In the genomic region with DNA sequence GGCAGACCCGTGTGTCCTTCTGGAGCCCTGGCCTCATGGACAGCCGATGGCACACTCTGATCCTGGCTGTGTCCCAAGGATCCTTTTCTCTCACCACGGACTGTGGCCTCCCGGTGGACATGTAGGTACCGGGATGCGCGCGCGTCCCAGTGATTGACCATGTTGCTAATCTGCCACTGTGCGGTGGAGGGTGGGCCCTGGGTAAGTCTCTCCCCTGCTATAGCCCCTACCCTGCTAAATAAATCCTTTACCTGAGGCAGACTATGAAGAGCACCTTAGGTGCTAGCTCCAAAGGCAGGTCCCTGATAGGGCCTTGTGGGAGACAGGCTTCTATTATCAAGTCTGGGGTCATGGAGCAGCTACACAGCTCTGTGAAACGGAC, we compare ENCODE assay signal across 11 mouse cellular contexts. TPM values are rescaled to one million over a fixed set of nuclear protein-coding genes. Genes with fewer than 3 reads are reported as not detected.
DNase-seq lines count a peak whose midpoint lies in the region; ATAC-seq and TF ChIP-seq lines count a peak whose summit lies in the region.
"Had no signal": no experiment of that assay in that cellular context is flagged by ENCODE, and none has a peak within 500 bp of the region (broad histone marks: within the 10 kb centered on the region; RNA-seq: fewer than 3 reads in every experiment).

No protein-coding gene starts in this region.

- no peaks in the 10 kb centered on the region for H3K36me3 ChIP-seq in heart, embryonic 12.5 days
- H3K36me3 ChIP-seq in hindbrain, embryonic 13.5 days = no peaks in the 10 kb centered on the region
- H3K36me3 ChIP-seq: G1E had no signal

- 37% methylated on average over 11 of the region's 11 CpGs for WGBS in heart, embryonic 12.5 days
- 35% methylated on average over 11 of the region's 11 CpGs for WGBS in hindbrain, embryonic 13.5 days

- peak overlapping the region; percentile 52 for H3K4me2 ChIP-seq in heart, embryonic 12.5 days
- peak overlapping the region; percentile 32 for H3K4me2 ChIP-seq in hindbrain, embryonic 13.5 days

- TF ChIP-seq CTCF in bone marrow macrophage, adult 2 months (IDR thresholded peaks at IDR 0.05; ENCODE audit: low read depth, low read length) = no peak

- no peak overlapping the region for H3K9ac ChIP-seq in heart, embryonic 12.5 days
- no peak overlapping the region for H3K9ac ChIP-seq in hindbrain, embryonic 13.5 days

- no peak for ATAC-seq in heart, embryonic 12.5 days (ENCODE audit: insufficient number of reproducible peaks, low FRiP score)
- ATAC-seq in hindbrain, embryonic 13.5 days (ENCODE audit: low FRiP score) = 0 out of 2 replicates have a peak, but pooled peaks have one; percentile 63
- ATAC-seq in activated CD4-positive, CD25-positive, alpha-beta regulatory T cell, adult 4 months = no peak

- H3K27ac ChIP-seq in heart, embryonic 12.5 days (ENCODE audit: poor library complexity, severe bottlenecking) = no peak overlapping the region
- H3K27ac ChIP-seq in bone marrow macrophage, adult 2 months (ENCODE audit: insufficient read depth, low read depth, low read length) = no peak overlapping the region
- H3K27ac ChIP-seq in hindbrain, embryonic 13.5 days = no peak overlapping the region

- no peak for TF ChIP-seq POLR2A in bone marrow macrophage, adult 2 months (IDR thresholded peaks at IDR 0.05; ENCODE audit: borderline replicate concordance, low read depth, low read length)

- 0 out of 2 replicates have a peak, but pooled peaks cover 4% of the 10 kb centered on the region for H3K4me1 ChIP-seq in heart, embryonic 12.5 days (replicated peaks)
- H3K4me1 ChIP-seq in bone marrow macrophage, adult 2 months (ENCODE audit: control insufficient read depth, insufficient read depth, low read length) = no peaks in the 10 kb centered on the region
- H3K4me1 ChIP-seq in hindbrain, embryonic 13.5 days (replicated peaks) = 0 out of 2 replicates have a peak, but pooled peaks cover 4% of the 10 kb centered on the region

- no peak for DNase-seq in heart, adult 11 months
- peak; percentile 12 for DNase-seq in mesoderm, embryonic 11.5 days (ENCODE audit: low read depth, low spot score)
- no peak for DNase-seq in layer of hippocampus, postnatal 36 days
- no peak for DNase-seq in frontal cortex, postnatal 10 days (ENCODE audit: low spot score in 2 of 2)

- peaks cover 20% of the 10 kb centered on the region for H3K27me3 ChIP-seq in heart, embryonic 12.5 days (replicated peaks)
- 0 out of 2 replicates have a peak, but pooled peaks cover 4% of the 10 kb centered on the region for H3K27me3 ChIP-seq in hindbrain, embryonic 13.5 days

- H3K9me3 ChIP-seq in heart, embryonic 12.5 days (replicated peaks) = no peaks in the 10 kb centered on the region
- H3K9me3 ChIP-seq in hindbrain, embryonic 13.5 days = no peaks in the 10 kb centered on the region
- H3K9me3 ChIP-seq: G1E had no signal

- H3K4me3 ChIP-seq in heart, embryonic 12.5 days = 0 out of 2 replicates have a peak overlapping the region, but pooled peaks have one; percentile 9
- peak overlapping the region; percentile 43 for H3K4me3 ChIP-seq in bone marrow macrophage, adult 2 months (ENCODE audit: insufficient read depth, low read length)
- H3K4me3 ChIP-seq in hindbrain, embryonic 13.5 days = peak overlapping the region; percentile 14; the same call in 1 of the 2 replicates

RNA-seq across cellular contexts. Expression of a gene that starts 3.0 kb away (rescaled TPM):
- not detected in 2 replicates for polyA plus RNA-seq in heart, embryonic 12.5 days (2016; fragmentation: Nextera tagmentation; extraction: Ambion mirVana)
- polyA plus RNA-seq in bone marrow macrophage, adult 2 months (2012; ENCODE audit: insufficient read depth, insufficient read length, missing spikeins) = not detected in 2 replicates
- polyA plus RNA-seq in hindbrain, embryonic 13.5 days (2015; fragmentation: Nextera tagmentation; extraction: Ambion mirVana) = not detected in 2 replicates
- total RNA-seq in layer of hippocampus, postnatal 36 days (2021) = not detected
- polyA plus RNA-seq in activated CD4-positive, CD25-positive, alpha-beta regulatory T cell, adult 4 months (2017; shearing (Covaris generic)) = not detected
- total RNA-seq: G1E; left cerebral cortex, postnatal 10 days had no signal
- polyA plus RNA-seq: cortical plate, adult 2 months; G1E had no signal

RNA-seq across cellular contexts. Expression of a gene that starts 12.1 kb away (rescaled TPM):
- polyA plus RNA-seq in heart, embryonic 12.5 days (2016; fragmentation: Nextera tagmentation; extraction: Ambion mirVana) = not detected in 2 replicates
- not detected in 2 replicates for polyA plus RNA-seq in bone marrow macrophage, adult 2 months (2012; ENCODE audit: insufficient read depth, insufficient read length, missing spikeins)
- not detected in 2 replicates for polyA plus RNA-seq in hindbrain, embryonic 13.5 days (2015; fragmentation: Nextera tagmentation; extraction: Ambion mirVana)
- total RNA-seq in layer of hippocampus, postnatal 36 days (2021) = not detected
- not detected for polyA plus RNA-seq in activated CD4-positive, CD25-positive, alpha-beta regulatory T cell, adult 4 months (2017; shearing (Covaris generic))
- total RNA-seq: G1E; left cerebral cortex, postnatal 10 days had no signal
- polyA plus RNA-seq: G1E had no signal

RNA-seq across cellular contexts. Expression of a gene that starts 18.1 kb away (rescaled TPM):
- polyA plus RNA-seq in heart, embryonic 12.5 days (2016; fragmentation: Nextera tagmentation; extraction: Ambion mirVana) = not detected in 2 replicates
- not detected in 2 replicates for polyA plus RNA-seq in bone marrow macrophage, adult 2 months (2012; ENCODE audit: insufficient read depth, insufficient read length, missing spikeins)
- polyA plus RNA-seq in hindbrain, embryonic 13.5 days (2015; fragmentation: Nextera tagmentation; extraction: Ambion mirVana) = not detected in 2 replicates
- total RNA-seq in layer of hippocampus, postnatal 36 days (2021) = not detected
- polyA plus RNA-seq in activated CD4-positive, CD25-positive, alpha-beta regulatory T cell, adult 4 months (2017; shearing (Covaris generic)) = not detected
- total RNA-seq: G1E; left cerebral cortex, postnatal 10 days had no signal
- polyA plus RNA-seq: cortical plate, adult 2 months; G1E had no signal

RNA-seq across cellular contexts. Expression of a gene that starts 29.0 kb away (rescaled TPM):
- not detected in 2 replicates for polyA plus RNA-seq in heart, embryonic 12.5 days (2016; fragmentation: Nextera tagmentation; extraction: Ambion mirVana)
- not detected in 2 replicates for polyA plus RNA-seq in bone marrow macrophage, adult 2 months (2012; ENCODE audit: insufficient read depth, insufficient read length, missing spikeins)
- not detected in 2 replicates for polyA plus RNA-seq in hindbrain, embryonic 13.5 days (2015; fragmentation: Nextera tagmentation; extraction: Ambion mirVana)
- not detected for total RNA-seq in layer of hippocampus, postnatal 36 days (2021)
- not detected for polyA plus RNA-seq in activated CD4-positive, CD25-positive, alpha-beta regulatory T cell, adult 4 months (2017; shearing (Covaris generic))
- total RNA-seq: left cerebral cortex, postnatal 10 days had no signal
- polyA plus RNA-seq: cortical plate, adult 2 months; G1E had no signal

RNA-seq across cellular contexts. Expression of a gene that starts 37.6 kb away (rescaled TPM):
- polyA plus RNA-seq in heart, embryonic 12.5 days (2016; fragmentation: Nextera tagmentation; extraction: Ambion mirVana) = 1.9 and 2.1 TPM in 2 replicates
- polyA plus RNA-seq in bone marrow macrophage, adult 2 months (2012; ENCODE audit: insufficient read depth, insufficient read length, missing spikeins) = 0.19 TPM in 1 of 2 replicates, not detected in the other
- polyA plus RNA-seq in hindbrain, embryonic 13.5 days (2015; fragmentation: Nextera tagmentation; extraction: Ambion mirVana) = 12.5 and 14.0 TPM in 2 replicates
- total RNA-seq in layer of hippocampus, postnatal 36 days (2021) = 1 to 10 TPM; 3.8 to 4.7 TPM
- not detected for polyA plus RNA-seq in activated CD4-positive, CD25-positive, alpha-beta regulatory T cell, adult 4 months (2017; shearing (Covaris generic))
- polyA plus RNA-seq: G1E had no signal
